Mouse (Mus musculus) heart, embryonic 12.5 days (tissue): Measurements from ENCODE around the gene Plxnb2. TPM values are rescaled to one million over a fixed set of nuclear protein-coding genes. Genes with fewer than 3 reads are reported as not detected.

Experiments used
- ATAC-seq: fragments of 200-750 bp; cut with Nextera tagmentation; 2 replicates; pipeline ENCODE4 v1.8.0; 2017; ENCODE audit warnings: moderate TSS enrichment, moderate library complexity; ENCODE audit not compliant: insufficient number of reproducible peaks, low FRiP score
- H3K27ac ChIP-seq: fragments of 300-500 bp; sonication (generic); 2 replicates; pipeline ENCODE4 v1.5.1; 2016; ENCODE audit warnings: mild to moderate bottlenecking, moderate library complexity; ENCODE audit not compliant: poor library complexity, severe bottlenecking
- H3K27me3 ChIP-seq: fragments of 300-500 bp; sonication (generic); replicated peaks from 2 replicates; pipeline ENCODE4 v1.6.1; 2016; ENCODE audit warnings: mild to moderate bottlenecking, moderate library complexity
- H3K36me3 ChIP-seq: fragments of 300-500 bp; sonication (generic); 2 replicates; pipeline ENCODE4 v1.6.1; 2016; ENCODE audit warnings: mild to moderate bottlenecking, moderate library complexity
- H3K4me1 ChIP-seq: fragments of 300-500 bp; sonication (generic); replicated peaks from 2 replicates; pipeline ENCODE4 v1.6.1; 2016; ENCODE audit warnings: mild to moderate bottlenecking
- H3K4me2 ChIP-seq: fragments of 300-500 bp; sonication (generic); 2 replicates; pipeline ENCODE4 v1.6.1; 2016; ENCODE audit warnings: mild to moderate bottlenecking, moderate library complexity
- H3K4me3 ChIP-seq: fragments of 300-500 bp; sonication (generic); 2 replicates; pipeline ENCODE4 v1.5.1; 2016; ENCODE audit warnings: mild to moderate bottlenecking
- H3K9ac ChIP-seq: fragments of 300-500 bp; sonication (generic); 2 replicates; pipeline ENCODE4 v1.6.1; 2016; ENCODE audit warnings: mild to moderate bottlenecking, moderate library complexity
- H3K9me3 ChIP-seq: fragments of 300-500 bp; sonication (generic); replicated peaks from 2 replicates; pipeline ENCODE4 v1.6.1; 2016; ENCODE audit warnings: mild to moderate bottlenecking, moderate library complexity
- WGBS: fragments of 180-500 bp; shearing (Covaris S2); methylation state at CpG from one replicate; pipeline ENCODE4 v1.1.7; 2016; 5-methylcytosine and 5-hydroxymethylcytosine counted together
- polyA plus RNA-seq: library from polyadenylated mRNA; unstranded; fragments of >200 nt; fragmentation: Nextera tagmentation; extraction: Ambion mirVana; gene quantifications from 2 replicates; pipeline ENCODE4 v1.2.1, GENCODE M21; 2016

Gene Plxnb2
- polyA plus RNA-seq, 1 experiment from 2014 or later: 124 TPM

GRCm38 (mm10) chr15:89196313-89196706 is 15.7 kb upstream of the Plxnb2 start, which contains the start of gene Dennd6b:
TSS of gene Dennd6b (minus strand) at chr15:89196496.
- peaks cover 15% of the 10 kb centered on the region for H3K4me1 ChIP-seq
- peak; percentile 98 for ATAC-seq
- peak within 1 kb of the TSS; percentile 93 for H3K9ac ChIP-seq
- peak within 1 kb of the TSS; percentile 80 for H3K4me2 ChIP-seq
- under 1% methylated on average over 38 of the region's 38 CpGs for WGBS
- peak within 1 kb of the TSS; percentile 97 for H3K27ac ChIP-seq
- H3K4me3 ChIP-seq: peak within 1 kb of the TSS; percentile 78
- H3K27me3 ChIP-seq: no peaks in the 10 kb centered on the region
- H3K9me3 ChIP-seq: no peaks in the 10 kb centered on the region
- no peaks in the 10 kb centered on the region for H3K36me3 ChIP-seq

DNA sequence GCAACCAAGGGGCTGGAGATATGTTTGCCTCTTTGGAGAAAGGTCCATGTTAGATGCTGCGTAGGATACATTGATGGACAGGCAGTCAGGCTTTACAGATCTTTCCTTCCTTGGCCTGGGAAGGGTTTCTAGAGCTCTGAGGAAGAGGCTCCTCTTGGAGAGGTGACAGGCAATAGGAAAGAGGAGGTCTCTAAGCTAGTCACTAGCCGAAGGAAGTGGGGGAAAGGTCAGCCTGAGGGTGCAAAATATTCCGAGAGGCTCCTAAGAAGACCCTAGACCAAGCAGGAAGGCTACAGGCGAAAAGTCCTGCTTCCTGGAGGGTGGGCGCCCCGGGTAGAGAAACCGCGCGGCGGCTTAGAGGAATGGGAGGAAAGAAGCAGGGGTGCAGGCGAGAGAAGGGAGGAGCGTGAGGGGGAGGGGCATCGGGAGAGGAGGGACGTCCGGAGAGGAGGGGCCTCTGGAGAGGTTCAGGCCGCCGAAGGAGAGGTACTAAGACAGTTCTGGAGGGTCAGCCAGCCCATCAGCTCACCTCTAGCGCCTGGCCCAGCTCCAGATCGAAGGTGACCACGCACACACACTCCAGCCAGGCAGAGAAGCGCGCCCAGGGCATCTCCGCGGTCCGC is 15.2 kb upstream of the Plxnb2 start:
- H3K27me3 ChIP-seq: no peaks in the 10 kb centered on the region
- peak overlapping the region; percentile 78 for H3K4me3 ChIP-seq
- ATAC-seq: peak; percentile 96
- peak overlapping the region; percentile 93 for H3K9ac ChIP-seq
- WGBS: under 1% methylated on average over 24 of the region's 25 CpGs
- H3K4me1 ChIP-seq: peaks cover 15% of the 10 kb centered on the region
- H3K27ac ChIP-seq: peak overlapping the region; percentile 97
- H3K9me3 ChIP-seq: no peaks in the 10 kb centered on the region
- peak overlapping the region; percentile 80 for H3K4me2 ChIP-seq
- no peaks in the 10 kb centered on the region; the same call in 1 of the 2 replicates for H3K36me3 ChIP-seq

DNA sequence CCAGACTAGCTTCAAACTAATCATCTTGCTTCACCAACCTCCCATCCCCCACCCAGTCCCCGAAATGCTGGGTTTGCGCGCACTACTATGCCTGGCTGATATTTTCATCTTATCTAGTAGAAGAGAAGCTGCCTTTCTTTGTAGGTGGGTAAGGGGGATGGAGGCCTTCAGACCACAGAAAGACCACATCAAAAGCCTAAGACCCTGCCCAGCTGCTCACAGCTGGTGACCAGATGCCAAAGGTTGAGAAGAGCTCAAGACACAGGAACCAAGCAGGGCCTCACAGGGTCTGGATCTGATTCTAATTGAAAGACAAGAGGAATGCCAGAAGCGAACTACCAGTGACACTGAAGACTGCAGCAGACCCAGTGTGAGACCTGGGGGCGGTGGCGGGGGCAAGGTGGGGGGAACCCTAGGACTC is 14.7 kb upstream of the Plxnb2 start:
- WGBS: 24% methylated on average over 6 of the region's 6 CpGs
- Histone ChIP-seq H3K4me1 (peaks cover 15% of the 10 kb centered on the region), H3K27ac (peak overlapping the region; percentile 97), H3K9me3 (no peaks in the 10 kb centered on the region), H3K4me2 (peak overlapping the region; percentile 80), H3K9ac (peak overlapping the region; percentile 93), H3K4me3 (peak overlapping the region; percentile 78), H3K36me3 (no peaks in the 10 kb centered on the region; the same call in 1 of the 2 replicates), H3K27me3 (no peaks in the 10 kb centered on the region)
- no peak; the same call in 1 of the 2 replicates for ATAC-seq

GRCm38 (mm10) chr15:89184937-89185227 is 4.3 kb upstream of the Plxnb2 start:
- H3K9me3 ChIP-seq: no peaks in the 10 kb centered on the region
- ATAC-seq: no peak
- no peak overlapping the region for H3K4me3 ChIP-seq
- no peak overlapping the region for H3K27ac ChIP-seq
- peaks cover 20% of the 10 kb centered on the region for H3K4me1 ChIP-seq
- H3K4me2 ChIP-seq: no peak overlapping the region
- 83% methylated on average over 5 of the region's 5 CpGs for WGBS
- no peak overlapping the region for H3K9ac ChIP-seq
- no peaks in the 10 kb centered on the region for H3K27me3 ChIP-seq
- peaks cover 30% of the 10 kb centered on the region; the same call in 1 of the 2 replicates for H3K36me3 ChIP-seq

GRCm38 (mm10) chr15:89184141-89184936 is 3.8 kb upstream of the Plxnb2 start:
- no peak for ATAC-seq
- Histone ChIP-seq H3K9me3 (no peaks in the 10 kb centered on the region), H3K4me3 (no peak overlapping the region), H3K4me2 (no peak overlapping the region), H3K36me3 (peaks cover 29% of the 10 kb centered on the region; the same call in 1 of the 2 replicates), H3K9ac (no peak overlapping the region), H3K27me3 (no peaks in the 10 kb centered on the region), H3K27ac (no peak overlapping the region), H3K4me1 (peaks cover 25% of the 10 kb centered on the region)
- 71% methylated on average over 5 of the region's 5 CpGs for WGBS

DNA sequence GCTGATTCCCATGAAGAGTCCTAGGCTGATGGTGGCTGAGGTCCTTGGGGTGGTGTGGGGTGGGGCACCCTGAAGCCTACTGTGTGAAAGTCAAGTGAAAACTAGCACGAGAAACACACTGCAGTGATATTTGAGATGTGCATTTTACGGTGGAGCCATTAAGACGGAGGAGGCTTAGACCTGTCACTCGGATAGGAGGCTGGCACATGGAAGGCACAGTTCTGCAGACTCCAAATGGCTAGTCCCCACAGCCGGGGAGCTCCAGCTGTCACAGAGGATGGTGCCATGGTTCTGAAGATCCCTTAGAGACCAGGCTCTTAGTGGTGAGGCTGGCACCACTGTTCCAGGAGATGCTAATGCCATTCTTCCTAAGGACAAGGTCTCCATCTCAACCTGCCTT is 2.3 kb upstream of the Plxnb2 start:
- H3K27ac ChIP-seq: peak overlapping the region; percentile 74
- peaks cover 39% of the 10 kb centered on the region for H3K4me1 ChIP-seq
- H3K4me2 ChIP-seq: no peak overlapping the region
- H3K27me3 ChIP-seq: no peaks in the 10 kb centered on the region
- H3K9me3 ChIP-seq: no peaks in the 10 kb centered on the region
- WGBS: 65% methylated on average over 5 of the region's 5 CpGs
- no peak overlapping the region for H3K4me3 ChIP-seq
- ATAC-seq: no peak
- peaks cover 21% of the 10 kb centered on the region; the same call in 1 of the 2 replicates for H3K36me3 ChIP-seq
- H3K9ac ChIP-seq: peak overlapping the region; percentile 50

GRCm38 (mm10) chr15:89182328-89182741 is 1.7 kb upstream of the Plxnb2 start:
- Histone ChIP-seq H3K4me1 (peaks cover 44% of the 10 kb centered on the region), H3K4me3 (no peak overlapping the region), H3K9me3 (no peaks in the 10 kb centered on the region), H3K27me3 (no peaks in the 10 kb centered on the region), H3K4me2 (peak overlapping the region; percentile 85), H3K9ac (peak overlapping the region; percentile 50), H3K36me3 (peaks cover 17% of the 10 kb centered on the region; the same call in 1 of the 2 replicates), H3K27ac (peak overlapping the region; percentile 74)
- ATAC-seq: no peak
- 22% methylated on average over 6 of the region's 6 CpGs for WGBS

DNA sequence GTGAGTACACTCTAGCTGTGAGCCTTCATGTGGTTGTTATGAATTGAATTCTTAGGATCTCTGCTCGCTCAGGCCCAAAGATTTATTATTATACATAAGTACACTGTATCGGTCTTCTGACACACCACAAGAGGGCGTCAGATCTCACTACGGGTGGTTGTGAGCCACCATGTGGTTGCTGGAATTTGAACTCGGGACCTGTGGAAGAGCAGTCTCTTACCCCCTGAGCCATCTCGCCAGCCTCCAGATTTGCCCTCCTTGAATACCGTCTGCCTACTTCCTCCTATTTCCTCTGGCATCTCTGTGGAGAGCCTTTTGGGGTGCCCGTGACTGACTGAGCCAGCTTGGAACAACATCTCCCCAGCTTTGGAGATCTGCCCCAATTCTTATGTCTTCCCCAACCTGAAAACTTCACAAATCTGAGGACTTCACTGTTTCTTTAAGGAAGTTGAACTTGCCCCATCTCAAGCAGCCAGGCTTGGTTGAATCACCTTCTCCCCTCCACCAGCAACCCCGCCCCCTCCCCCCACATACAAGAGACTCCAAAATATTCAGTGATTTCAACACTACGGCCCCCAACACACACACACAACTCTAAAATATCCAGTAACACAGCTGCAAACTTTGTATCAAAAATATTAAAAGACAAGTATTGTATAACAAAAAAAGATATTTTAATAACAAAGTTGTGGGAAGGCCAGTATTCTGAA is 1.1 kb upstream of the Plxnb2 start:
- Histone ChIP-seq H3K4me1 (peaks cover 50% of the 10 kb centered on the region), H3K36me3 (peaks cover 14% of the 10 kb centered on the region; the same call in 1 of the 2 replicates), H3K9me3 (no peaks in the 10 kb centered on the region), H3K4me2 (peak overlapping the region; percentile 85), H3K27ac (peak overlapping the region; percentile 74), H3K4me3 (no peak overlapping the region), H3K27me3 (no peaks in the 10 kb centered on the region), H3K9ac (peak overlapping the region; percentile 50)
- 64% methylated on average over 10 of the region's 10 CpGs for WGBS
- ATAC-seq: no peak

DNA sequence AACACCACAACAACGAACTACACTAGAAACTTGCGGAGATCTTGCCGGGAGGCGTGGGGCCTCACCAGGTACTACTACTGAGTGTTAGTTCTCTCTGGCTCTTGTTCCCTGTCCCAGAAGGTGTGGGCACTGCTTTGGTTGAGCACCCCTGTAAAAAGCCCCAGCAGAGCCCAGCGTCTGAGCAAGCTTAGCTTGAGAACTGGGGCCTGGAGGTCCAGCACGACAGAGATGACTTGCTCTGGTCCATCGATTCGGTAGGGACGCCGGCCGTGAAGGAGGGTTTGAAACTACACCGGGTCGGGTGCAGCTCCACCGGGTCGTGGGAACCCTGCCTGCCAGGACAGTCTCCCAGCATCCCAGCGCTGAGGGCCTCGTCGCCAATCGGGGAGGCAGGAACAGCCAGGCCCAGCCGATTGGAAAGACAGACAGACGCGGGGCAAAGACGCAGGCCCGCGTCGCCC is 477 bp downstream of the Plxnb2 start:
- H3K9ac ChIP-seq: peak overlapping the region; percentile 88
- H3K4me3 ChIP-seq: peak overlapping the region; percentile 80
- peak overlapping the region; percentile 85 for H3K4me2 ChIP-seq
- H3K27ac ChIP-seq: peak overlapping the region; percentile 92
- WGBS: 1% methylated on average over 25 of the region's 26 CpGs
- no peaks in the 10 kb centered on the region for H3K27me3 ChIP-seq
- ATAC-seq: peak; percentile 15; the same call in 1 of the 2 replicates
- H3K9me3 ChIP-seq: no peaks in the 10 kb centered on the region
- peaks cover 66% of the 10 kb centered on the region for H3K4me1 ChIP-seq
- H3K36me3 ChIP-seq: peaks cover 6% of the 10 kb centered on the region; the same call in 1 of the 2 replicates

GRCm38 (mm10) chr15:89179630-89179964 is 991 bp downstream of the Plxnb2 start:
- Histone ChIP-seq H3K27me3 (no peaks in the 10 kb centered on the region), H3K9ac (peak overlapping the region; percentile 88), H3K4me3 (peak overlapping the region; percentile 80), H3K36me3 (0 out of 2 replicates have a peak, but pooled peaks cover under 1% of the 10 kb centered on the region), H3K4me1 (peaks cover 72% of the 10 kb centered on the region), H3K4me2 (peak overlapping the region; percentile 85), H3K27ac (peak overlapping the region; percentile 92), H3K9me3 (no peaks in the 10 kb centered on the region)
- WGBS: 7% methylated on average over 6 of the region's 6 CpGs
- no peak for ATAC-seq
